Mouse (Mus musculus) liver, embryonic 12.5 days (tissue): ENCODE results near the gene Treml1. TPM values are rescaled to one million over a fixed set of nuclear protein-coding genes. Genes with fewer than 3 reads are reported as not detected.
"Not testable (repeated sequence)": the region's sequence is repeated elsewhere in the genome, so short reads cannot be mapped to it uniquely, and the experiment has no call there.

ENCODE experiments used
- ATAC-seq: fragments of 200-750 bp; cut with Nextera tagmentation; 2 replicates; pipeline ENCODE4 v1.8.0; 2017; ENCODE audit warnings: moderate number of reproducible peaks, mild to moderate bottlenecking, moderate library complexity
- H3K27ac ChIP-seq: fragments of 300-500 bp; sonication (generic); 2 replicates; pipeline ENCODE4 v1.5.1; 2016; ENCODE audit warnings: mild to moderate bottlenecking
- H3K27me3 ChIP-seq: fragments of 300-500 bp; sonication (generic); replicated peaks from 2 replicates; pipeline ENCODE4 v1.6.1; 2016; ENCODE audit warnings: mild to moderate bottlenecking, moderate library complexity
- H3K36me3 ChIP-seq: fragments of 300-500 bp; sonication (generic); 2 replicates; pipeline ENCODE4 v1.6.1; 2016; ENCODE audit warnings: mild to moderate bottlenecking, moderate library complexity
- H3K4me1 ChIP-seq: fragments of 300-500 bp; sonication (generic); 2 replicates; pipeline ENCODE4 v1.6.1; 2016
- H3K4me2 ChIP-seq: fragments of 300-500 bp; sonication (generic); 2 replicates; pipeline ENCODE4 v1.6.1; 2016; ENCODE audit warnings: mild to moderate bottlenecking, moderate library complexity
- H3K4me3 ChIP-seq: fragments of 300-500 bp; sonication (generic); 2 replicates; pipeline ENCODE4 v1.5.1; 2016; ENCODE audit warnings: mild to moderate bottlenecking, moderate library complexity
- H3K9ac ChIP-seq: fragments of 300-500 bp; sonication (generic); 2 replicates; pipeline ENCODE4 v1.6.1; 2016; ENCODE audit warnings: mild to moderate bottlenecking, moderate library complexity
- H3K9me3 ChIP-seq: fragments of 300-500 bp; sonication (generic); replicated peaks from 2 replicates; pipeline ENCODE4 v1.6.1; 2016; ENCODE audit warnings: mild to moderate bottlenecking, moderate library complexity
- WGBS: fragments of 180-500 bp; shearing (Covaris S2); methylation state at CpG from one replicate; pipeline ENCODE4 v1.1.7; 2016; ENCODE audit not compliant: insufficient replicate concordance; 5-methylcytosine and 5-hydroxymethylcytosine counted together
- polyA plus RNA-seq: library from polyadenylated mRNA; unstranded; fragments of >200 nt; fragmentation: Nextera tagmentation; extraction: Ambion mirVana; gene quantifications from 2 replicates; pipeline ENCODE4 v1.2.1, GENCODE M21; 2016

Gene Treml1
- polyA plus RNA-seq, 1 experiment from 2014 or later: 36.2 TPM

DNA sequence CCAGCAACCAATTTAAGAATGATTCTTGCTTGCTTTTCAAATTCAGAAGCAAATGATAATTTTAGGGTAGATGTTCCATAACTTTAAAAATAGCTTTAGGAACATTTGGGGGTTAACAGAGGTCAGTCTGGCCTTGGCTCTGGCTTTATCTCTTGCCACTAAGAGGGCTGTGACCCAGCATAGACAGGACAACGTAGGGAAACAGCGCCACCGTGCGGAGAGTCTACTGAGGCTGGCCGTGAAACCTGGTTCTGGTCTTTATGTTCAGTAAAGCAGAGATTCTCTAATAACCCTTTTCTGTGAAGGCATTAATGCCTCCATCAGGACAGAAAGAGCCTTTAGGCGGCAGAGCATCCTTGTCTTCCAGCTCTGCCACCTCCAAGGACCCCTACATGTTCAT, 22.9 kb upstream of the Treml1 start:
- no peak overlapping the region for H3K4me3 ChIP-seq
- under 1% methylated on average over 6 of the region's 6 CpGs for WGBS
- H3K9me3 ChIP-seq: no peaks in the 10 kb centered on the region
- no peak overlapping the region for H3K27ac ChIP-seq
- no peak overlapping the region for H3K4me2 ChIP-seq
- peaks cover 8% of the 10 kb centered on the region for H3K4me1 ChIP-seq
- peak; percentile 71; the same call in 1 of the 2 replicates for ATAC-seq
- no peaks in the 10 kb centered on the region for H3K36me3 ChIP-seq
- no peak overlapping the region for H3K9ac ChIP-seq
- H3K27me3 ChIP-seq: no peaks in the 10 kb centered on the region

DNA sequence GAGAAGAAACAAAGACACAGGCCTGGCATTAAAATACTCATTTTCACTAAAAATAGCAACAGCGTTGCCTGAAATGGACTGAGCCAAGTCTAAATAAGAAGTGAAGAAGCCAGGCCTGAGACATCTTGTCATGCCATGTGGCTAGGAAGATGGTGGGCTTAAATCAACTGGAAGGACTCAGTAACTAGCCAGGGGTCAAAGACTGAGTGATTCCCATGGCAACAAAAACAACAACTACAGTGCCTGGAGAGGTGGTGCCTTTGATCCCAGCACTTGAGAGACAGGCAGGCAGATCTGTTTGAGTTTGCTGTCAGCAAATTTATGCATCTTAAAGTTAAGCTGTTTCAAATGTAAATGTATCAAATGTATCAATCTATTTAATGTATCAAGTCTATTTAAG, 19.4 kb upstream of the Treml1 start:
- Histone ChIP-seq H3K4me1 (peaks cover 13% of the 10 kb centered on the region), H3K4me2 (no peak overlapping the region), H3K9ac (no peak overlapping the region), H3K27ac (no peak overlapping the region), H3K36me3 (no peaks in the 10 kb centered on the region), H3K4me3 (no peak overlapping the region), H3K9me3 (no peaks in the 10 kb centered on the region), H3K27me3 (no peaks in the 10 kb centered on the region)
- no peak for ATAC-seq
- 88% methylated on average over 1 of the region's 1 CpGs for WGBS

DNA sequence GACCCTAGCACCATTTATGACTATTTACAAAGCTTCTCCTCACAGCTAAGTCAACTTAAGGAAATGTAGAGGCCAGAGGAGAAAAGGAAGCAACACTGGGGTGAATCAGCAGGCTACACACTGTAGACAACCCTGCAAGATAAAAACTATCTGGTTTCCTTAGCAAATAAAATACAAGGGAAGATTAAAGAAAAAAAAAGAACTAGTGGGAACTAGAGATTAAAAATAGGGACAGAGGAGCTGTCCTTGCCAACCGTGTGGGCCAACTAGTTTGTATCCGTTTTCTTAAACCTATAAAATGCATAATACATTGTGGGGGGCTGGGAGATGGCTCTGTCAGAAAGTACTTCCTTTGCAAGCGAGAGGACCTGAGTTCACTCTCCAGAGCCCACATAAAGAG, 17.8 kb upstream of the Treml1 start:
- H3K36me3 ChIP-seq: no peaks in the 10 kb centered on the region
- no peaks in the 10 kb centered on the region for H3K27me3 ChIP-seq
- no peak overlapping the region for H3K9ac ChIP-seq
- H3K4me3 ChIP-seq: no peak overlapping the region
- peak overlapping the region; percentile 61; the same call in 1 of the 2 replicates for H3K27ac ChIP-seq
- 19% methylated on average over 3 of the region's 3 CpGs for WGBS
- peaks cover 13% of the 10 kb centered on the region for H3K4me1 ChIP-seq
- ATAC-seq: peak; percentile 58
- no peak overlapping the region for H3K4me2 ChIP-seq
- no peaks in the 10 kb centered on the region for H3K9me3 ChIP-seq

DNA sequence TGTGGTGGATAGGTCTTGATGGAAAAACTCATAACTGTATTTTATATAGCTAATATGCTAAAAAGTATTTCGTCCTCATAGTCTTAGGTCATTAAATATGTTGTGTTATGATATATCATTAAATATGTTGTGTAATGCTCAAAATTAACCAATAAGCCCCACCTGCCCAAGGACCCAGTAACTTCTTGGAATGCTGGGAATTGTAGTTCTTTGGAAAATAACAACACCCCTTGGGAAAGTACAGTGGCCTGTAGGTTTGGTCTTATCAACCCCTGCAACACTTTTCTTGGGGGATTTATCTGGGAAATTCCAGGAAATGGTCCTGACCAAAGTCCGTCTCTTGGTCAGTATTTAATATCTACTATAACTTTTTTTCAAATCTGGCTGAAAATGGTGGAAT, 16.7 kb upstream of the Treml1 start:
- Histone ChIP-seq H3K4me3 (no peak overlapping the region), H3K4me1 (peaks cover 13% of the 10 kb centered on the region), H3K36me3 (no peaks in the 10 kb centered on the region), H3K27me3 (no peaks in the 10 kb centered on the region), H3K27ac (no peak overlapping the region), H3K4me2 (no peak overlapping the region), H3K9me3 (no peaks in the 10 kb centered on the region), H3K9ac (no peak overlapping the region)
- WGBS: 61% methylated on average over 2 of the region's 2 CpGs
- ATAC-seq: no peak

DNA sequence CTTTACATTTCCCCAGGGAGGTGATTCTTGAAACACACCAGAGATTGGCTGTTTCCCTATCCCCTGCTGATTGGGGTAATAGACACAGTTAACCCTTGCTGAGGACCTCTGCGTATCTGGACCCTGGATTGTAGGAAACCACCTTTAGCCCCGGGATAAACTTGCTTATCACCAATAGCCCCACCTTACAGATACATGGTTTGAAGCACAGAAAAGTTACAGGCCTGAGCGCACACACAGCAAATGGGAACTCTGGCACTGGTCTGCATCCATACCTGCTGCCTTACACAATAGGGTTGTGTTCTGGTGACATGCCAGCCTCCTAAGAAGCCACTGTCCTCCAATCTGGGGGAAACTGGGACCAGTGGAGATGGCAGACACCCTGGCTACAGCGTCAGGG, 13.9 kb upstream of the Treml1 start:
- no peaks in the 10 kb centered on the region for H3K9me3 ChIP-seq
- H3K27me3 ChIP-seq: no peaks in the 10 kb centered on the region
- no peak for ATAC-seq
- H3K4me2 ChIP-seq: no peak overlapping the region
- no peaks in the 10 kb centered on the region for H3K36me3 ChIP-seq
- no peak overlapping the region for H3K9ac ChIP-seq
- peaks cover 13% of the 10 kb centered on the region for H3K4me1 ChIP-seq
- H3K27ac ChIP-seq: no peak overlapping the region
- 59% methylated on average over 4 of the region's 4 CpGs for WGBS
- no peak overlapping the region for H3K4me3 ChIP-seq

DNA sequence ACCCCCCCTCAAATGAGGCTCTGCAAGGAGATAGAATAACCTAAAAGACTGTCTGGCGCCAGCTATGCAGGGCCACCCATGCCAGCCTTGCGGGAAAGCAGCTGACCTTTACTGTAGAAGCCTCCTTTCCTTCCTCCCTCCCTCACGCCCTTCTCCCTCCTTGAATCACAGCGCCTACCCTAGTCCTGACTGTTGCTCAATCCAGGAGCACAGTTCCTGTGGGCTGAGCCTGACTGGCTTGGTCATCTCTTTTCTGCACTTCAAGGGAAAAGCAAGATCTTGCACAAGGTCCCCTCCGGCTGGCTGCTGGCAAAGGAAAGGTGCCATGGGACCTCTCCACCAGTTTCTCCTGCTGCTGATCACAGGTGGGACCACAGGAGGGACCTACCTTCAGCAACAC, 13.5 kb upstream of the Treml1 start, which contains the start of gene Trem2:
Gene Trem2 (plus strand): TSS at position 171 of the 400 bp plus-strand sequence.
- Histone ChIP-seq H3K4me3 (no peak within 1 kb of the TSS), H3K4me2 (no peak within 1 kb of the TSS), H3K36me3 (no peaks in the 10 kb centered on the region), H3K27me3 (no peaks in the 10 kb centered on the region), H3K4me1 (peaks cover 12% of the 10 kb centered on the region), H3K9me3 (no peaks in the 10 kb centered on the region), H3K9ac (no peak within 1 kb of the TSS), H3K27ac (no peak within 1 kb of the TSS)
- 59% methylated on average over 5 of the region's 5 CpGs for WGBS
- no peak for ATAC-seq

DNA sequence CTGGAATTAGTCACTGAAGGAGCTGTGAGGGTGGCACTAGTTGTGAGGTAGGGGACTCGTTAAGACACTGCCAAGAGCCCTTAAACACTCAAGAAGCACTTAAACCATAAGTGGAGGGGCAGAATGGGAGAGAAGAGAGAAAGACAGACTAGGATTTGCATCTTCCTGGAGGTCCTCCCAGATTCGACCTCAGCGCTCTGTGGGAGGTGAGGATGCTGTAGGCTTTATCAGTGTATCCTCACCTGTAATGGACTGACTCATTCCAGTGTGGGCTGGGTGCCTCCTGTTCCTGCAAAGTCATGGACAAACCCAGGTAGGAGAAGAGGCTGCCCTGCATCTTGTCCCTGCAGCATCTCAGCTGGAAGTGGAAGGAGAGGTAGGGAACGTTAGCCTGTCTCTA, 12.9 kb upstream of the Treml1 start:
- no peaks in the 10 kb centered on the region for H3K27me3 ChIP-seq
- peaks cover 6% of the 10 kb centered on the region for H3K4me1 ChIP-seq
- H3K9ac ChIP-seq: no peak overlapping the region
- ATAC-seq: no peak
- no peak overlapping the region for H3K4me3 ChIP-seq
- no peaks in the 10 kb centered on the region for H3K36me3 ChIP-seq
- H3K27ac ChIP-seq: no peak overlapping the region
- H3K9me3 ChIP-seq: no peaks in the 10 kb centered on the region
- 55% methylated on average over 4 of the region's 4 CpGs for WGBS
- H3K4me2 ChIP-seq: no peak overlapping the region

DNA sequence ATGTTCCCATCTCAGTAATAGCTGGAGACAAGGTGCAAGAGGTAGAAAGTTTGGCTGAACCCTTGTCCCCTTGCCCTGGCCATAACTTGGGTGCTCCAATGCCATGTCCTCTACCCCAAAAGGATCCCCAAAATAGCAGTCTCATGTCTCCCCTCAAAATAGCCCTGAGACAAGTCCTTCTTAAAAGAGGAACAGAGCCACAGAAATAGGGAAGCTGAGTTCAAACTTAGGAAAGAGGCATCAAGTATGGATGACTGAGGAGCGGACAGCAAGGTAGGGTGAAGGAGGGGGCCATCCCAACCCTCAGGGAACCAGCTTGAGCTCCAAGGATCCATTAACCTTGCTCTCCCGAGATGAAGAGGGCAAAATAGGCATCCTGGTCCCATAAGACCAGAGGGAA, 12.4 kb upstream of the Treml1 start:
- Histone ChIP-seq H3K36me3 (no peaks in the 10 kb centered on the region), H3K27me3 (no peaks in the 10 kb centered on the region), H3K4me2 (no peak overlapping the region), H3K4me1 (peaks cover 1% of the 10 kb centered on the region), H3K27ac (no peak overlapping the region), H3K9me3 (no peaks in the 10 kb centered on the region), H3K9ac (no peak overlapping the region), H3K4me3 (no peak overlapping the region)
- no peak for ATAC-seq
- WGBS: 44% methylated on average over 2 of the region's 2 CpGs

DNA sequence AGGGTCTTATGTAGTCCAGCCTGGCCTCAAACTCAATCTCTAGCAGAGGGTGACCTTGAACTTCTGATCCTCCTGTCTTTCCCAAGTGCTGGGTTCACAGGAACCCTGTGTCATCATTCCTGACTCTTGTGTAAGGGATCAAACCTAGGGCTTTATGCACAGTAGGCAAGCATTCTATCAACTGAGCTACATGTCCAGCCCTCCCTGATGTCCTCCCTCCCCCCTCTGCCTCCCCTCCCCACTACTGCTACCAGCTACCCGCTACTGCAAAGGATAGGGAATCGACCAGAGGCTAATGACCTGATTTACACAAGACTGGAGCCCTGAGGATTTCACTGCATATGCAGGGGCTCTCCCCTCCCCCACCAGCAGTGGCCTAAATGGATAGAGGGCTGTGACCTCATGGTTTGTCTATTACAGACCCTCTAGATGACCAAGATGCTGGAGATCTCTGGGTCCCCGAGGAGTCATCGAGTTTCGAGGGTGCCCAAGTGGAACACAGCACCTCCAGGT, 9.0 kb upstream of the Treml1 start:
- 67% methylated on average over 5 of the region's 5 CpGs for WGBS
- H3K27me3 ChIP-seq: no peaks in the 10 kb centered on the region
- H3K9me3 ChIP-seq: no peaks in the 10 kb centered on the region

DNA sequence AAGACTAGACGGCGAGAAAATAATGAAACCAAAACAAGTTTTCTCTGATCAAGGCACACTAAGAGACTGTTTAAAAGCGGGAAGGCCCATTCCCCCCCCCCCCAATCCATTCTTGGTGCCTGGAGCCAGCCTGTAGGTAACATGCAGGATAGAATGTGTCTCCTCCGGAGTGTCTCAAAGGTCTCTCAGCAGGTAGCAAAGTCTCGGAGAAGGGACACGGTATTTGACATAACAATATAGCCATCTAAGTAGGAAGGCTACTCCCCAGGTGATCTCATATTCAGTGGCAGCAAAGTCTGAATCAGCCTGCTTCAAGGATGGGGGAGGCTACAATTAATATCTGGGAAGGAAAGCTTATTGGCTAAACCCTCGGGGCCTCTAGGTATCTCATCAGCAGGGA, 6.7 kb upstream of the Treml1 start:
- not testable (repeated sequence) for H3K36me3 ChIP-seq, ATAC-seq, H3K4me3 ChIP-seq, H3K9ac ChIP-seq, H3K4me1 ChIP-seq, H3K27ac ChIP-seq, H3K27me3 ChIP-seq, H3K9me3 ChIP-seq, H3K4me2 ChIP-seq
- WGBS: 72% methylated on average over 7 of the region's 7 CpGs

More for the DNA sequence above, 9.0 kb upstream of the Treml1 start:
- Histone ChIP-seq H3K4me1 (no peaks in the 10 kb centered on the region), H3K36me3 (no peaks in the 10 kb centered on the region), H3K27ac (no peak overlapping the region), H3K4me3 (no peak overlapping the region), H3K9ac (no peak overlapping the region), H3K4me2 (no peak overlapping the region)
- ATAC-seq: no peak

DNA sequence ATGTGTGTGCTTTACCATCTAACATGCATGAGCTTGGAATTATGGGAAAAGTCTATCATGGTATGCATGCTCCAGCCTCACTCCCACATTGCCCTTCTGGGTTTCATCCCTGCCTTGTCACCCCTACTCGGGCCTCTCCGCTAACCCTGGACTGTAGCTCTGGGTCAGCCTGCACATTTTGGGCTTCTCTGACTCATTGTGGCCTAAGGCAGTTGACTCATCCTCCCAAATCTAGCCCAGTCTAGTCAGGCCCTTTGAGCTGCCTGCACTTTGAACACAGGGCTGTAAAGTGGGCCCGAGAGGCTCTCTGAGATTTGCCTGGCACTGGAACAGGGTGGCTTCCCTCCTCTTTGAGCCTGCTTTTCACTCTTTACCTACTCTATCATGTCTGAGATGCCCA, 3.9 kb upstream of the Treml1 start:
- H3K4me3 ChIP-seq: no peak overlapping the region
- no peak overlapping the region for H3K9ac ChIP-seq
- WGBS: 76% methylated on average over 3 of the region's 3 CpGs
- H3K4me2 ChIP-seq: no peak overlapping the region
- no peak overlapping the region for H3K27ac ChIP-seq
- ATAC-seq: no peak
- peaks cover 19% of the 10 kb centered on the region for H3K4me1 ChIP-seq
- no peaks in the 10 kb centered on the region for H3K9me3 ChIP-seq
- H3K27me3 ChIP-seq: no peaks in the 10 kb centered on the region
- no peaks in the 10 kb centered on the region for H3K36me3 ChIP-seq

DNA sequence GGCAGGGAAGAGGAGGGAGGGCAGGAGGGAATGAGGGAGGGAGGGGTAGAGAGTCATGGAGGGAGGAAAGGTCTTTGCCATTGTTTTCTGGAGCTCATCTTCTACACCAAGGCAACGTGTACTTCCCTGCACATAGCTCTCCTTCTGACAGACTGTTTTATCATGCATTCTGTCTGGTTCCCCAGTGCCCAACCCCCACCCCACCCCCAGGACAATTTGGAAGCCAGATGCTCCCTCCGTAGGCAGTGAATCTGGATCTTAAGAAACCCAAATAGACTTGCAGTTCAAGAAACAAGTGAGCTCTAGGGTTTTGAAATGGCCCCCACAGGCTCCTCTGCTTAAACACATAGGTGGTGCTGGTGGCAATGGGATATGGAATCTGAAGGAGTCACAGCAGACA, 1.8 kb upstream of the Treml1 start:
- no peak overlapping the region for H3K4me3 ChIP-seq
- H3K27me3 ChIP-seq: no peaks in the 10 kb centered on the region
- no peak overlapping the region for H3K9ac ChIP-seq
- no peak overlapping the region for H3K4me2 ChIP-seq
- no peak for ATAC-seq
- WGBS: 31% methylated on average over 2 of the region's 2 CpGs
- peaks cover 37% of the 10 kb centered on the region for H3K4me1 ChIP-seq
- H3K27ac ChIP-seq: no peak overlapping the region
- no peaks in the 10 kb centered on the region for H3K36me3 ChIP-seq
- no peaks in the 10 kb centered on the region for H3K9me3 ChIP-seq

DNA sequence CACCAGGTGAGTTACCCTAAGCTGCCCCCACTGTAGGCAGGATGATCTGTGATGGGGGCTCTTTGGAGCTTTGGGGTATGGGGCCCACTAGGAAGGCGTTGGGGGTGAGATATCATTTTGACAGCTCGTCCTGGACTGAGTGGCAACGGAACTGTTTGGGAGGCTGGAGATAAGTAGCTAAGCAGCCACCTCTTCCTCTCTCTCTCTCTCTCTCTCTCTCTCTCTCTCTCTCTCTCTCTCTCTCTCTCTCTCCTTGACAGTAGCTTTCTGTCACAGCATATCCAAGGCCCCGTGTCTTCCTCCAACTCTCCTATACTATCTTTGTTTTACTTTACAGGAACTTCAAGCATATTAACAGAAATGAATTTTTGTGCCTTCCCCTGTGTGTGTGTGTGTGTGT, 746 bp downstream of the Treml1 start:
- Histone ChIP-seq H3K9ac (peak overlapping the region; percentile 34; the same call in 1 of the 2 replicates), H3K9me3 (no peaks in the 10 kb centered on the region), H3K36me3 (no peaks in the 10 kb centered on the region), H3K4me2 (peak overlapping the region; percentile 56), H3K27ac (peak overlapping the region; percentile 79), H3K4me1 (peaks cover 57% of the 10 kb centered on the region), H3K27me3 (no peaks in the 10 kb centered on the region), H3K4me3 (peak overlapping the region; percentile 23)
- ATAC-seq: peak; percentile 76
- 10% methylated on average over 4 of the region's 4 CpGs for WGBS
